Mouse (Mus musculus) midbrain, embryonic 12.5 days (tissue): Measurements from ENCODE around the gene Fam241b. TPM values are rescaled to one million over a fixed set of nuclear protein-coding genes. Genes with fewer than 3 reads are reported as not detected.

ENCODE experiments used
- ATAC-seq: fragments of 200-750 bp; cut with Nextera tagmentation; 2 replicates; pipeline ENCODE4 v1.8.0; 2017; ENCODE audit warnings: low read depth, moderate TSS enrichment, moderate library complexity; ENCODE audit not compliant: low FRiP score
- H3K27ac ChIP-seq: fragments of 300-500 bp; sonication (generic); replicated peaks from 2 replicates; pipeline ENCODE4 v1.5.1; 2016; ENCODE audit warnings: mild to moderate bottlenecking
- H3K27me3 ChIP-seq: fragments of 300-500 bp; sonication (generic); 2 replicates; pipeline ENCODE4 v1.6.1; 2016; ENCODE audit warnings: mild to moderate bottlenecking
- H3K36me3 ChIP-seq: fragments of 300-500 bp; sonication (generic); 2 replicates; pipeline ENCODE4 v1.6.1; 2016
- H3K4me1 ChIP-seq: fragments of 300-500 bp; sonication (generic); 2 replicates; pipeline ENCODE4 v1.6.1; 2016
- H3K4me2 ChIP-seq: fragments of 300-500 bp; sonication (generic); replicated peaks from 2 replicates; pipeline ENCODE4 v1.6.1; 2016; ENCODE audit warnings: mild to moderate bottlenecking, moderate library complexity
- H3K4me3 ChIP-seq: fragments of 300-500 bp; sonication (generic); 2 replicates; pipeline ENCODE4 v1.5.1; 2016; ENCODE audit warnings: mild to moderate bottlenecking
- H3K9ac ChIP-seq: fragments of 300-500 bp; sonication (generic); replicated peaks from 2 replicates; pipeline ENCODE4 v1.6.1; 2016; ENCODE audit warnings: mild to moderate bottlenecking, moderate library complexity
- H3K9me3 ChIP-seq: fragments of 300-500 bp; sonication (generic); 2 replicates; pipeline ENCODE4 v1.6.1; 2016; ENCODE audit warnings: mild to moderate bottlenecking
- WGBS: fragments of 180-500 bp; shearing (Covaris S2); methylation state at CpG from one replicate; pipeline ENCODE4 v1.1.7; 2016; 5-methylcytosine and 5-hydroxymethylcytosine counted together
- polyA plus RNA-seq: library from polyadenylated mRNA; unstranded; fragments of >200 nt; fragmentation: Nextera tagmentation; extraction: Ambion mirVana; gene quantifications from 2 replicates; pipeline ENCODE4 v1.2.1, GENCODE M21; 2016

Gene Fam241b
- polyA plus RNA-seq, 1 experiment from 2014 or later: 41.6 TPM

GRCm38 (mm10) chr10:62127137-62127536, 16.6 kb downstream of the Fam241b start:
- Histone ChIP-seq H3K36me3 (no peaks in the 10 kb centered on the region), H3K4me1 (0 out of 2 replicates have a peak, but pooled peaks cover 3% of the 10 kb centered on the region), H3K4me2 (no peak overlapping the region), H3K9me3 (no peaks in the 10 kb centered on the region), H3K27me3 (peaks cover 56% of the 10 kb centered on the region), H3K4me3 (no peak overlapping the region), H3K27ac (no peak overlapping the region), H3K9ac (no peak overlapping the region)
- WGBS: 41% methylated on average over 6 of the region's 6 CpGs
- ATAC-seq: no peak

- no peak for ATAC-seq
- H3K36me3 ChIP-seq: no peaks in the 10 kb centered on the region
- H3K4me1 ChIP-seq: peaks cover 12% of the 10 kb centered on the region
- H3K4me2 ChIP-seq: no peak overlapping the region
- H3K4me3 ChIP-seq: no peak overlapping the region
- no peaks in the 10 kb centered on the region for H3K9me3 ChIP-seq
- H3K27me3 ChIP-seq: peaks cover 42% of the 10 kb centered on the region
- no peak overlapping the region for H3K27ac ChIP-seq
- H3K9ac ChIP-seq: no peak overlapping the region
- WGBS: 64% methylated on average over 9 of the region's 9 CpGs
Observed at GRCm38 (mm10) chr10:62113865-62114647, 29.7 kb downstream of the Fam241b start.

GRCm38 (mm10) chr10:62111207-62111576, 32.5 kb downstream of the Fam241b start:
- Histone ChIP-seq H3K4me3 (peak overlapping the region; percentile 81), H3K9ac (peak overlapping the region; percentile 83; the same call in 1 of the 2 replicates), H3K36me3 (no peaks in the 10 kb centered on the region), H3K9me3 (no peaks in the 10 kb centered on the region), H3K27ac (no peak overlapping the region), H3K4me2 (peak overlapping the region; percentile 89), H3K27me3 (peaks cover 69% of the 10 kb centered on the region), H3K4me1 (peaks cover 12% of the 10 kb centered on the region)
- ATAC-seq: peak; percentile 38; the same call in 1 of the 2 replicates
- 39% methylated on average over 6 of the region's 6 CpGs for WGBS

GRCm38 (mm10) chr10:62110504-62111206, 33.1 kb downstream of the Fam241b start:
- H3K9ac ChIP-seq: peak overlapping the region; percentile 83
- peaks cover 12% of the 10 kb centered on the region for H3K4me1 ChIP-seq
- peak; percentile 81 for ATAC-seq
- H3K27me3 ChIP-seq: peaks cover 69% of the 10 kb centered on the region
- no peak overlapping the region for H3K27ac ChIP-seq
- no peaks in the 10 kb centered on the region for H3K36me3 ChIP-seq
- H3K9me3 ChIP-seq: no peaks in the 10 kb centered on the region
- WGBS: under 1% methylated on average over 57 of the region's 57 CpGs
- H3K4me2 ChIP-seq: peak overlapping the region; percentile 89
- H3K4me3 ChIP-seq: peak overlapping the region; percentile 81

GRCm38 (mm10) chr10:62107048-62107447, 36.7 kb downstream of the Fam241b start:
- Histone ChIP-seq H3K9ac (no peak overlapping the region), H3K27me3 (peaks cover 78% of the 10 kb centered on the region), H3K4me2 (no peak overlapping the region), H3K4me3 (no peak overlapping the region), H3K9me3 (no peaks in the 10 kb centered on the region), H3K36me3 (no peaks in the 10 kb centered on the region), H3K4me1 (peaks cover 8% of the 10 kb centered on the region), H3K27ac (no peak overlapping the region)
- no peak for ATAC-seq
- WGBS: 72% methylated on average over 9 of the region's 9 CpGs

GRCm38 (mm10) chr10:62104835-62105576, 38.7 kb downstream of the Fam241b start:
- H3K9me3 ChIP-seq: no peaks in the 10 kb centered on the region
- H3K4me1 ChIP-seq: peaks cover 20% of the 10 kb centered on the region
- H3K27me3 ChIP-seq: peaks cover 65% of the 10 kb centered on the region
- H3K27ac ChIP-seq: no peak overlapping the region
- no peak overlapping the region for H3K4me2 ChIP-seq
- H3K4me3 ChIP-seq: no peak overlapping the region
- WGBS: 29% methylated on average over 7 of the region's 7 CpGs
- no peak overlapping the region for H3K9ac ChIP-seq
- no peaks in the 10 kb centered on the region for H3K36me3 ChIP-seq
- no peak for ATAC-seq

- Histone ChIP-seq H3K4me3 (no peak overlapping the region), H3K36me3 (no peaks in the 10 kb centered on the region), H3K4me1 (peaks cover 29% of the 10 kb centered on the region), H3K9ac (no peak overlapping the region), H3K27me3 (peaks cover 33% of the 10 kb centered on the region), H3K27ac (peak overlapping the region; percentile 87), H3K9me3 (no peaks in the 10 kb centered on the region), H3K4me2 (0 out of 2 replicates have a peak overlapping the region, but pooled peaks have one; percentile 3)
- 14% methylated on average over 7 of the region's 7 CpGs for WGBS
- ATAC-seq: peak; percentile 68
Observed at GRCm38 (mm10) chr10:62101504-62102439, 41.9 kb downstream of the Fam241b start.

GRCm38 (mm10) chr10:62099749-62100403, 43.8 kb downstream of the Fam241b start:
- H3K9ac ChIP-seq: no peak overlapping the region
- H3K4me3 ChIP-seq: no peak overlapping the region
- H3K4me2 ChIP-seq: 0 out of 2 replicates have a peak overlapping the region, but pooled peaks have one; percentile 16
- H3K27ac ChIP-seq: peak overlapping the region; percentile 87
- H3K4me1 ChIP-seq: peaks cover 29% of the 10 kb centered on the region
- H3K9me3 ChIP-seq: no peaks in the 10 kb centered on the region
- 55% methylated on average over 10 of the region's 10 CpGs for WGBS
- peaks cover 28% of the 10 kb centered on the region for H3K27me3 ChIP-seq
- no peaks in the 10 kb centered on the region for H3K36me3 ChIP-seq
- ATAC-seq: peak; percentile 83

GRCm38 (mm10) chr10:62094401-62094800, 49.3 kb downstream of the Fam241b start:
- Histone ChIP-seq H3K4me2 (no peak overlapping the region), H3K27me3 (no peaks in the 10 kb centered on the region), H3K4me1 (peaks cover 2% of the 10 kb centered on the region; the same call in 1 of the 2 replicates), H3K36me3 (no peaks in the 10 kb centered on the region), H3K4me3 (no peak overlapping the region), H3K9me3 (no peaks in the 10 kb centered on the region), H3K27ac (no peak overlapping the region), H3K9ac (no peak overlapping the region)
- ATAC-seq: no peak
- 86% methylated on average over 6 of the region's 6 CpGs for WGBS

- no peaks in the 10 kb centered on the region for H3K9me3 ChIP-seq
- no peaks in the 10 kb centered on the region for H3K4me1 ChIP-seq
- 84% methylated on average over 7 of the region's 7 CpGs for WGBS
- no peak overlapping the region for H3K4me3 ChIP-seq
- no peak overlapping the region for H3K9ac ChIP-seq
- no peaks in the 10 kb centered on the region for H3K27me3 ChIP-seq
- no peak overlapping the region for H3K27ac ChIP-seq
- H3K36me3 ChIP-seq: no peaks in the 10 kb centered on the region
- no peak for ATAC-seq
- H3K4me2 ChIP-seq: no peak overlapping the region
Observed at GRCm38 (mm10) chr10:62093903-62094302, 49.8 kb downstream of the Fam241b start.

- Histone ChIP-seq H3K27ac (no peak overlapping the region), H3K27me3 (no peaks in the 10 kb centered on the region), H3K9ac (no peak overlapping the region), H3K9me3 (no peaks in the 10 kb centered on the region), H3K4me2 (no peak overlapping the region), H3K36me3 (no peaks in the 10 kb centered on the region), H3K4me3 (no peak overlapping the region), H3K4me1 (no peaks in the 10 kb centered on the region)
- ATAC-seq: no peak
Observed at GRCm38 (mm10) chr10:62089486-62089885, 54.2 kb downstream of the Fam241b start.
